Mouse (Mus musculus) embryonic facial prominence, embryonic 12.5 days (tissue): ENCODE results near the gene Kif16b. TPM values are rescaled to one million over a fixed set of nuclear protein-coding genes. Genes with fewer than 3 reads are reported as not detected.
A peak's percentile ranks its signal among the peaks of the same experiment; 100 is the strongest.

Experiments
- ATAC-seq: fragments of 200-750 bp; cut with Nextera tagmentation; 2 replicates; pipeline ENCODE4 v1.8.0; 2017; ENCODE audit not compliant: insufficient number of reproducible peaks, insufficient read depth, low FRiP score, low TSS enrichment
- H3K27ac ChIP-seq: fragments of 300-500 bp; sonication (generic); 2 replicates; pipeline ENCODE4 v1.5.1; 2016; ENCODE audit warnings: mild to moderate bottlenecking
- H3K27me3 ChIP-seq: fragments of 300-500 bp; sonication (generic); 2 replicates; pipeline ENCODE4 v1.6.1; 2016; ENCODE audit warnings: mild to moderate bottlenecking, moderate library complexity
- H3K36me3 ChIP-seq: fragments of 300-500 bp; sonication (generic); 2 replicates; pipeline ENCODE4 v1.6.1; 2016; ENCODE audit warnings: mild to moderate bottlenecking
- H3K4me1 ChIP-seq: fragments of 300-500 bp; sonication (generic); 2 replicates; pipeline ENCODE4 v1.6.1; 2016
- H3K4me2 ChIP-seq: fragments of 300-500 bp; sonication (generic); replicated peaks from 2 replicates; pipeline ENCODE4 v1.6.1; 2016; ENCODE audit warnings: mild to moderate bottlenecking, moderate library complexity
- H3K4me3 ChIP-seq: fragments of 300-500 bp; sonication (generic); 2 replicates; pipeline ENCODE4 v1.5.1; 2016; ENCODE audit warnings: mild to moderate bottlenecking
- H3K9ac ChIP-seq: fragments of 300-500 bp; sonication (generic); 2 replicates; pipeline ENCODE4 v1.6.1; 2016; ENCODE audit warnings: mild to moderate bottlenecking, moderate library complexity
- H3K9me3 ChIP-seq: fragments of 300-500 bp; sonication (generic); 2 replicates; pipeline ENCODE4 v1.6.1; 2016; ENCODE audit warnings: mild to moderate bottlenecking, moderate library complexity
- WGBS: fragments of 180-500 bp; shearing (Covaris S2); methylation state at CpG from one replicate; pipeline ENCODE4 v1.1.7; 2016; 5-methylcytosine and 5-hydroxymethylcytosine counted together
- polyA plus RNA-seq: library from polyadenylated mRNA; unstranded; fragments of >200 nt; fragmentation: Nextera tagmentation; extraction: Ambion mirVana; gene quantifications from 2 replicates; pipeline ENCODE4 v1.2.1, GENCODE M21; 2016

Kif16b gene
- polyA plus RNA-seq, result 11.3 and 11.4 TPM in 2 replicates

DNA sequence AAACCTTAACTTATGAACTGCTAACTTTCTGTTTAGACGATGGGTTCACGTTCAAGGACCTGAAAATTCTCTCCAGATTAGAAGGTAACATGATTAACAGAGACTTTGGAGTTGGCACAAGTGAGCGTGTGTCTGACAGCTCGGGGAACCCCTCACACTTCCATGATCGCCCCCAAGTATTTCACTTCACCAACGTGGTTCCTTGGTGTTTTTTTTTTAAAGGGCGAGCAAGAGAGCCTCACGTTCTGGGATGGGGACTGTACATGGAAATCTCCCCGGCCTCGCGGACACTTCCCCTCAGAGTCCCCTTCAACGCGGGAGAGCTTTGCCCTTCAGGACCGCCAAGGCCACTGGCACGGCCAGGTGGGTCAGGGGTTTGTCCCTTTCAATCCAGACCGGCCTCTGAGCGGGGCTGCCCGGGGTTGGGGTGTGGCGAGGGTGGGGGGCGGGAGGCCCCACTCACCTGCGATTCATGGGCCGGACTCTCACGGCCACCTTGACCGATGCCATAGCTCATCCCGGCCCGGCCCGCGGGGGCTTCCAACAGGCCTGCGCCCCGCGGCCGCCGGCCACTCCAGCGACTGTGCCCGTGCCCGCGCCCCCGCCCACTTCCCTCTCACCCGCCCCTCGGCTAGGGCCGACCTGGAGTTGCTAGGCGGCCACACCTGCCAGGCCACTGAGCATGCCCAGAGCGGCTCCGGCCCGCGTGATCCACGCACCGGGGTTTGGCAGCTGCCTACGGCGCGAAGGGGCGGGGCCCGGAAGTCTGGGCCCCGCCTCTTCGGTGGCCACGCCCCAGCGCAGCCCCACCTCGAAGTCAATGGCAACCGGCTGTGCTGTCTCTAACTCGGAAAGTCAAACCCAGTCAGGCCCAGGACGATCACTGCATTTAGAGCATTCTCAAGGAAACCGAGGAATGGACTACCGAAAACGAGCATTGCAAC, at the start of gene Kif16b:
Gene Kif16b (minus strand): TSS at position 670 of the 944 bp plus-strand sequence.
- H3K9ac ChIP-seq, result peak within 1 kb of the TSS; percentile 77
- no peaks in the 10 kb centered on the region for H3K4me1 ChIP-seq
- peak; percentile 92 for ATAC-seq
- H3K36me3 ChIP-seq, result no peaks in the 10 kb centered on the region
- H3K4me2 ChIP-seq, result peak within 1 kb of the TSS; percentile 70
- under 1% methylated on average over 64 of the region's 64 CpGs for WGBS
- no peaks in the 10 kb centered on the region for H3K27me3 ChIP-seq
- peak within 1 kb of the TSS; percentile 68 for H3K4me3 ChIP-seq
- H3K27ac ChIP-seq, result no peak within 1 kb of the TSS
- H3K9me3 ChIP-seq, result no peaks in the 10 kb centered on the region

DNA sequence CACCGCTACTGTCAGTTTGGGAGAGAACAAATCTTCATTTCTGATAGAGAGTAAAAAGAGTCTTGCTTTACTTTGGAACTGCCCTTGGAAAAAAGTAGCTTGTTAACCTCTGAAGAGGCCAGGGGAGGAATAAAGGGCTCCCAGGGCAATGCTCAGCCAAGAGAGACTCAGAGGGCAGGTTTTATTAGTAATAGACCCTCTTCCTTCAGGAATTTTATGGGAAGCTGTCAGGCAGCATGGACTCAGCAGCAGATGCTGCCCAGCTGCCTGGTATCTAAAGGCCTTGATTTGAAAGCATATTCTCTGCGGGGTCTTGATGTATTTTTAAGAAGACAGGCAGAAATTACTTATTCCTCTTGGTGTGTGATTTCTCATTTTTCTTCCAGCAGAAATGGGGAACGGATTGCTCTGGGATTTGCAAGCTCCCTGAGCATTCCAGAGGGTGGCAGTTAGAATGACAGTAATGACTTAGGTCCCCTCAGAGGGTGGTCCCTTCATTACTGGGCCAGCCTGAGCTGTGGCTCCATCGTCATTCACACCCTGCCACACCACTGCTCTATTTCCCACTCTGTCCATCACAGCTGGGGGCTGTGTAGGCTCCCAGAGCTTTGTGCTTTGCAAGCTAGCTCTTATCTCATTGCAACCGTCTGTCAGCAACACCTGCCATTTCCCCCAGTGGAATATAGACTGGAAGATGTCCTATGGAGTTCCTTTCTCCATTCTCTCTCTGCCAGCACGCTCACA, 39.7 kb upstream of the Kif16b start:
- Histone ChIP-seq H3K4me3 (no peak overlapping the region), H3K4me2 (no peak overlapping the region), H3K27ac (no peak overlapping the region), H3K27me3 (no peaks in the 10 kb centered on the region), H3K4me1 (no peaks in the 10 kb centered on the region), H3K36me3 (no peaks in the 10 kb centered on the region), H3K9ac (no peak overlapping the region), H3K9me3 (no peaks in the 10 kb centered on the region)
- no peak for ATAC-seq
- 62% methylated on average over 6 of the region's 6 CpGs for WGBS

DNA sequence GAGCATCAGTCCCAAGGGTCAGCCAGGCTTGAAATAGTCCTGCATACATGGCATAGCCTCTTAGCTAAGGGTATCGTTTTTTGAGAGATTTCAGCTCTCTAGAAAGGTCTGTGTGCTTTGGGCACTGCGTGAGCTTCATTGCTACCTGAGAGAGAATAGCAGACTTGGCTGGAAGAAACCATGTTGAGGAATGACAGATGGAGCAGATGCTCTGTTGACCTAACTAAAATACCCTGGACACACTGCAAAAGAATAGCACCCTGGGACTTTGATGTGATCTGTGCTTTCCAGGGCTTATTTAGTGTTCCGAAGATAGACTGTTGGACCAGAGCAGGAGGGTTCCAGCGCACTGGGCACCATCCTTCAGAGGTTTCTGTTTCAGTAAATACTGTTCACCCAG, 29.1 kb upstream of the Kif16b start:
- H3K9ac ChIP-seq, result no peak overlapping the region
- no peak overlapping the region for H3K4me2 ChIP-seq
- WGBS, result 82% methylated on average over 4 of the region's 4 CpGs
- no peaks in the 10 kb centered on the region for H3K27me3 ChIP-seq
- H3K4me1 ChIP-seq, result no peaks in the 10 kb centered on the region
- no peak overlapping the region for H3K4me3 ChIP-seq
- H3K36me3 ChIP-seq, result no peaks in the 10 kb centered on the region
- ATAC-seq, result no peak
- no peaks in the 10 kb centered on the region for H3K9me3 ChIP-seq
- no peak overlapping the region for H3K27ac ChIP-seq

GRCm38 (mm10) chr2:142929226-142930112, 28.1 kb upstream of the Kif16b start:
- no peak overlapping the region for H3K4me3 ChIP-seq
- H3K4me2 ChIP-seq, result no peak overlapping the region
- ATAC-seq, result no peak
- no peak overlapping the region for H3K9ac ChIP-seq
- no peaks in the 10 kb centered on the region for H3K36me3 ChIP-seq
- H3K4me1 ChIP-seq, result no peaks in the 10 kb centered on the region
- no peak overlapping the region for H3K27ac ChIP-seq
- 81% methylated on average over 10 of the region's 10 CpGs for WGBS
- H3K27me3 ChIP-seq, result no peaks in the 10 kb centered on the region
- no peaks in the 10 kb centered on the region for H3K9me3 ChIP-seq

DNA sequence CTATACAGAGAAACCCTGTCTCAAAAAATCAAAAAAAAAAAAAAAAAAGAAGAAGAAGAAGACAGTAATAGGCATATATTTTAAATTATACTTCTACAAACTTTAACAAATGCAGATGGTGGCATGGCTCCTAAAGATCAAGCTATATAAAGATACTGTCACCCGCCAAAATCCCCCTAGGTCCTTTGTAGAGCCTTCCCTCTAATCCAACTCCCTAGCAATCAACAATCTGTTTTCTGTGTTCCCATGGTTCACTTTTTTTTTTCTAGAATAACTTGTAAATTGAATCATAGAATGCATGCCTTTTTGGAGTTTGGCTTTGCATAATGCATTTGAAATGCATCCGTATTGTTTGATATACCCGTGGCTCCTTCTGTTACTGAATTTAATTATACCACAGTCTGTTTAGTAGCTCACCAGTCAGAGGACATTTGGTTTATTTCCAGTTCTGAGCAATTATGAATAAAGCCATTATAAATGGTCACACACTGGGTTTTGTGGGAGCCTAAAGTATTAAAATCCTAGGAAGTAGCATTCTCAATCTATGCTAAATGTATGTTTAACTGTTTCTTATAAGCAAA, 9.6 kb upstream of the Kif16b start:
- Histone ChIP-seq H3K4me2 (no peak overlapping the region), H3K9me3 (no peaks in the 10 kb centered on the region), H3K27me3 (no peaks in the 10 kb centered on the region), H3K27ac (no peak overlapping the region), H3K4me1 (no peaks in the 10 kb centered on the region), H3K4me3 (no peak overlapping the region), H3K36me3 (no peaks in the 10 kb centered on the region), H3K9ac (no peak overlapping the region)
- no peak for ATAC-seq
- WGBS, result 76% methylated on average over 3 of the region's 3 CpGs

DNA sequence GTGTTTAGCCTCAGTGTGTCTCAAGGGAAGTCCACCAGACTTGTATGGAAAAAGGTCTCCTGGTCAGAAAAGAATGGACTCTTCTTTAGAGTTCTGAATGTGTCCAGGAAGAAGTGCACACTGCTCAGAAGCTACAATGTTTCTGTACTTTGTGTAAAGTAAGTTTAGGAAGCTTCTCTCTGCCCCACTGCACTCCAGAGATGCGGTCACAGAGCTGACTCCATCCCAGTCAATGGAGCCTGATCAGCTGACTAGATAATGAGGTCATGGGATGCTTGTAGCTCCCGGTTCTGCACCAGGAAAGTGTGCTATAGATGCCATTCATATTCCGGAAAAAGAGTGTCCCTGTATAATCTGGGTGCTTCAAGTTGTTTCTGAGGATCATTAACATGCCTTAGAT, 7.9 kb upstream of the Kif16b start:
- Histone ChIP-seq H3K27ac (no peak overlapping the region), H3K9ac (no peak overlapping the region), H3K27me3 (no peaks in the 10 kb centered on the region), H3K4me1 (no peaks in the 10 kb centered on the region), H3K4me2 (no peak overlapping the region), H3K9me3 (no peaks in the 10 kb centered on the region), H3K36me3 (no peaks in the 10 kb centered on the region), H3K4me3 (no peak overlapping the region)
- 70% methylated on average over 3 of the region's 3 CpGs for WGBS
- no peak for ATAC-seq

DNA sequence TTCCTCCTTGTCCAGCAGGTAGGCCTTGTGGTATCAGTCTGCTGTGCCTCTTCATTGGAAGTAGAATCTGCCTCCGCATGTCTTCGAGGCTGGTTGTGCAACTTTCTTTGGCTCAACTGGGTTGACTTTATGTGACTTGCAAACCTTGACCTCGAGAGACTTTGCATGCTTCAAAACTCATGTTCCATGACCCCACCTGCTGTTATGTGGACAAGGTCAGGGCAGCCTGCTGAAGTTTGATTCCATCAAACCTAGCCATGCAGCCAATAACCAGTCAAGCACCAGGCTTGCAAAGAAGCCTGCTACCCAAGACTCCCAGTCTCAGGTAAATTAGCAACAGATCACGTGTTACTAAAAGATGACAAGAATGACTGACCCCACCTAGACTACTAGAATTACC, 5.7 kb upstream of the Kif16b start:
- ATAC-seq, result no peak
- H3K36me3 ChIP-seq, result no peaks in the 10 kb centered on the region

DNA sequence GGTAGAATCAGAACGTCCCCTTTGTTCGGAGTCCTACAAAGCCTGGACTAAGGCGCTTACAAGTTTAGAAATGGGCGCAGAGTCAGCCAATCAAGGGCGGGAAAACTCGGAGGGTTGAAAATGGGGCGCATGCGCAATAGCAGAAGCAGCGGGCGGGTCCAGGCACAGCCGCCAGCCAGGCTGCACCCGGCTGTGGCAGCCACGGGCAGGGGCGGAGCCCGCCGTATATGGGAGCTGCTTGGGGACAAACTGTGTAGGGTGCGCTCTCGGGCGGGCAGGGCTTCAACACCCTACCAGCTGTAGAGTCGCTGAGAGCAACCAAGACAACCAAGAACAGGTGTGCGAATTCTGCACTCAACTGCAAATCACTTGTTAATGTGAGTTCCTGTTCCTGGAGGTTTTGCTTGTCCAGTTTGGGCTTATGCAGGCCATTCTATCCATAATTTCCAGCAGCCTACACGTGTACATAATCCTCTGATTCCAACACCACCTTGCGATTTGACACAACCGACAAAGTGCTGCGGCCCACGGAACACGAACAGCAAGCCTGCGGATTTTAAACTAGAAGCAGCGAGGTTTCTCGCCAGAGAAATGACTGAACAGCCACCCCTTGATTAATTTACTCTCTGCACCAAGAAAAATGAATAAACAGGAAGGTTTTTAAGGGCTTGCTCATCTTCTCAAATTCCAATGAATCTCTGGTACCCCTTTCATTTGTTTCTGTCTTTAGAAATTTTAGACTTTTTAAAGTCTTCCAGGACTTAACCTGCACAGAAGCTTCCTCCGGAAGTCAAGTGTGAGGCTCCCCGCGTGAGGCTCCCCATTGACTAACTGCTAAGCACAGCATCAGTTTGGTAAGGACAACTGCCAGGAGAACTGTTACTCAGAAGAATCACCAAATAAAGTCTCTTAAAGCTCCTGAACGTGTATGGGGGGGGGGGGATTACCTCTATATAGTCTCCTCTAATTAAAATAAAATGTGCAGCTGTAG, 1.9 kb upstream of the Kif16b start:
- H3K27me3 ChIP-seq, result no peaks in the 10 kb centered on the region
- H3K4me2 ChIP-seq, result peak overlapping the region; percentile 66
- WGBS, result 8% methylated on average over 34 of the region's 34 CpGs
- H3K9me3 ChIP-seq, result no peaks in the 10 kb centered on the region
- H3K9ac ChIP-seq, result peak overlapping the region; percentile 45; the same call in 1 of the 2 replicates
- H3K4me1 ChIP-seq, result no peaks in the 10 kb centered on the region
- peak; percentile 94 for ATAC-seq
- peak overlapping the region; percentile 47 for H3K27ac ChIP-seq
- H3K36me3 ChIP-seq, result no peaks in the 10 kb centered on the region
- H3K4me3 ChIP-seq, result peak overlapping the region; percentile 37

More for the DNA sequence above, 5.7 kb upstream of the Kif16b start:
- Histone ChIP-seq H3K9me3 (no peaks in the 10 kb centered on the region), H3K27ac (no peak overlapping the region), H3K9ac (no peak overlapping the region), H3K4me3 (no peak overlapping the region), H3K4me2 (no peak overlapping the region), H3K4me1 (no peaks in the 10 kb centered on the region), H3K27me3 (no peaks in the 10 kb centered on the region)
- WGBS, result 84% methylated on average over 4 of the region's 4 CpGs

- WGBS, result 55% methylated on average over 10 of the region's 10 CpGs
- ATAC-seq, result no peak
- 0 out of 2 replicates have a peak overlapping the region, but pooled peaks have one; percentile 77 for H3K9ac ChIP-seq
Measured at GRCm38 (mm10) chr2:142900120-142900861, 1.0 kb downstream of the Kif16b start.

GRCm38 (mm10) chr2:142893780-142894179, 7.6 kb downstream of the Kif16b start:
- no peak overlapping the region for H3K9ac ChIP-seq
- no peak overlapping the region for H3K4me2 ChIP-seq
- no peaks in the 10 kb centered on the region for H3K36me3 ChIP-seq
- WGBS, result 76% methylated on average over 1 of the region's 1 CpGs
- peaks cover 10% of the 10 kb centered on the region for H3K4me1 ChIP-seq
- H3K4me3 ChIP-seq, result no peak overlapping the region
- H3K27me3 ChIP-seq, result no peaks in the 10 kb centered on the region
- no peak for ATAC-seq
- H3K27ac ChIP-seq, result no peak overlapping the region
- H3K9me3 ChIP-seq, result no peaks in the 10 kb centered on the region

More at GRCm38 (mm10) chr2:142900120-142900861, 1.0 kb downstream of the Kif16b start:
- H3K9me3 ChIP-seq, result no peaks in the 10 kb centered on the region
- H3K4me1 ChIP-seq, result no peaks in the 10 kb centered on the region
- no peaks in the 10 kb centered on the region for H3K36me3 ChIP-seq
- H3K27ac ChIP-seq, result no peak overlapping the region
- H3K27me3 ChIP-seq, result no peaks in the 10 kb centered on the region
- H3K4me3 ChIP-seq, result peak overlapping the region; percentile 68
- peak overlapping the region; percentile 70 for H3K4me2 ChIP-seq
